Mouse (Mus musculus) embryo, embryonic 11 days (tissue): ENCODE data around the gene Det1.
A peak's percentile ranks its signal among the peaks of the same experiment; 100 is the strongest.

Source experiments
- DNase-seq: peaks from one replicate; pipeline ENCODE4 v3.0.0-alpha.2; 2015

The Det1 gene

DNA sequence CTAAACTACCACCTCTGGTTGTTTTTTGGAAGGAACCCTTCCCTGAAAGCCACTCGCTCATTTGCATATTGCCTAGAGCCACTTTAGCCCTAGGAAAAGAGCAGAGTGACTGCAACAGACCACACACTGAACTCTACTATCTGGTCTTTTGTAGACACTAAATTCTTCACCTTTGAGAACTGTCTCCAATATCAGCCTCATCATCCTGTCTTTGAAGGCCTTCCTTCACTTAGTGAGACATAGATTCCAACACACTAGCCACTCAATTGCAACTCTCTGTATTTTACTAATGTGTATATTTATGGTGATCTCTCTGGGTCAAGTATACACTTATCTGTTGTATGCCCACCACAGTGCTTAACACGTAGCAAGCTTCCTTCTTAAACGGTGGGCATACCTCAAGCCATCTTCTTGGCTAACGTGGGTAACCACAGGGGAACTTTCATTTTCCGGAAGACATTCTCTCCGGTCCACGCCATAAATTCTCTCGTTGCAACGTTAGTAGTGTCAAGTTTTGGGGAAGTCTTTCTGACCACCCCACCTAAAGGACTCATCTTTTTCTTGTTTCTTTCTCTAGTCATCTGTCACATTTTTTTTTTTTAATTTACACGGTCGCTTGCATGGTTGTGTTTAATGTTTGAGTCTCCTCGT, 872 bp downstream of the Det1 start:
- DNase-seq = peak; percentile 2

DNA sequence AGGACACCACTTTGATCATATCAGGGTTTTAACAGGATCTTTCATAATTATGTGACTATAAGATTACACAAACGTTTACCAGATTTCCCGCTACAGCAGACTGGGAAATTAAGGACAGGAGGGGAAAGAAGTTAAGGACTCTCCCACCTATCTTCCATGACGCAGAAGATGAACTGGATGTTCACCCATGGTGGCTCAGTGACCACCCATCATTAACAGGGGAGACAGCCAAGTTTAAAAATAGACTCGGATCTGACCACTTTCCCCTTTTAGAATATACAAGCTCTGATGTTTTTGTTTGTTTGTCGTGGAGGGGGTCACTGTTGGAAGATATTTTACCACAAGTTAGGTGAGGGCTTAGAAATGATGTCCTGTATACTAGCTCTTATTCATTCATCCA, 5.5 kb downstream of the Det1 start:
- no peak for DNase-seq

- no peak for DNase-seq
Measured at GRCm38 (mm10) chr7:78837250-78837649, 9.8 kb downstream of the Det1 start.

DNA sequence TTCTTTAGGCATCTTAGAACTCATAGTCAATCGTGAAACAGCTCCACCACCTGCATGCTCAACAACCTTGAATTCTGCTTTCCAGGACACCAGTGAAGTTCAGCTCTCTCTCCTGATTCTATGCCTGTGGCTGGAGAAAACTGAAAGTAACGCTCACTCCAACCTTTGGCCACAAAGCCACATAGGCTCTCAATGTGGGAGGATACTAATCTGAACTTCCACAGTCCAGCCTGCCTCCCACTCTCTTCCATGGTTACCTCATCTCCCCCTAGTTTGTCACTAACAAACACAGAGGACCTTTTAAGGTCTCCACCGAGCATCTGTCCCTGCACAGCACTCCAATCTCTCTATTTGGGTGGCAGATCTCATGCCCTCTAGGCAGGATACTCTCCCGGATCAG, 11.4 kb downstream of the Det1 start:
- DNase-seq = no peak

DNA sequence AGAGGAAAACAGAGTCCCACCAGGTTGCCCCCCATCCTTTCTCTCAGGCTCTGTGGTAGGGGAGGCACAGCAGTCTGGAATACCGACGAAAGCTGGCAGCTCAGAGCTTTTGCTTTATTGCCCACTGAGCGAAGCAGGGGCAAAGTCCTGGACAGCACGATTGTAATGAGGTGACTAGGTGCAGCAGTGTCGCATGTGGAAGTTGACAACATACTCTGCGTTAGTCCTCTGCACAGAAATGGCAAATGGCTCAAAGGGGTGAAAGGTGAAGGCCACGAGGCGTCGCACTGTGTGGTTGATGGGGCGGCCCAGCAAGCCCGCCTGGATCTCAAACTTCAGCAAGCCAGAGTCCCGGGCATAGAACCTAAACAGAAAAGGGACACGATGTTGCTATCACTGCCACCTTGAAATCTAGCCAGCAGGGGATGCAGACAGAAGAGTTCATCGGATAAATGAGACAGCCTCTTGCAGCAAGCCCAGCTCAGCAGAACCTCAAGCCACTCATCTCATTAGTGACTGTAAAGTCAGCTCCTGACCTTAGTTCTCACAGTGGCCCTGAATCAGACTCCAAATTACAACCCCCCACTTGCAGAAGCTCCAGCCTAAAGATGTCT, 19.2 kb downstream of the Det1 start:
- DNase-seq = no peak

DNA sequence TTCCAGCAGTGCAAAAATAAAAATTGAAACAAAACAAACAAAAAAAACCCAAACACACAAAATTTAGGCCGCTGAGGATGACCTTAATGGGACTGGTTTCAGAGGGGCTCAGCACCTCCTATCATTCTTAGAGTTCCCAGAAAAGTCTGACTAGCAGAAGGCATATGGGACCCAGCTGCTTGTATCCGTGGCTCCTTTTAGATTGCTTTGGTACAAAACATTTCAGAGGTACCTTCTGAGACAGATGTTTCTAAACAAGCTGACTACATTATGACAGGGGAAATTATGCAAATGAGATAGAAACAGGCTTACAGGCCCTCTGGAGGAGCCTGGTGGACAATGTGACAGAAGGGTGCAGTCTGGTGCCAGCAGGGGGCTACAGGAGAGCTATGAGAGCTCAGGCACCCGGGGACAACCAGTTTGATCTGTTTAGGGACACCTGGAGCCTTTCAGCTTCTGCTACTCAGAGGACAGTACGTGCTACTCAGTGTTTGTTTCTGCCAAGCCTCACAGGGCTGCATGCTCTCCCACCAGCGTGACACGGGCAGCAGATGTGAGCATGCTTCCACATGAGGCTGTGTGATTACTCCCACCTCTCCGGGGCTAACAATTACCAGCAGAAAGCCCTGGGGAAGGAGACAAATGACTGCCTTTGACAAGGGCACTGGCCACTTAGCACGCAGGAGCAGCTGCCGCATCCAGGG, 20.2 kb downstream of the Det1 start:
- peak; percentile 42 for DNase-seq

- no peak for DNase-seq
Measured at GRCm38 (mm10) chr7:78818336-78818735, 28.7 kb downstream of the Det1 start.

DNA sequence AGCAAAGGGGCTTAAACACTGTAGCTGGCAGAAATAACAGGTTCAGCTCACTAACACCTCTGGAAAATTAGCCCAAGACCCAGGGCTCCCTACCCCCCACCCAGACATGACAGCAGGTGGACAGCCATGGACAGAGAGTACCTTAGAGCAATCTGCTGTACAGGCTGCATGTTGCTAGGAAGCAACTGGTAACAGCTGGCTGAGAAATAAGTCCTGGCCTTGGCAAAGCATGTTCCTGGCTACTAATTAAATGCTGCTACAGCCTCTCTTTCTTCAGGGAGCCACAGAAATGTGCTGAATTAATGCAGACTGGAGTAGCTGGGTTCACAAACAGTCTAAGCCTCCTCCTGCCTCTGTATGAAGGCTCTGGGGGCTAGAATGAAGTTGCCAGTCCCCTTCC, 32.3 kb downstream of the Det1 start:
- DNase-seq = no peak

DNA sequence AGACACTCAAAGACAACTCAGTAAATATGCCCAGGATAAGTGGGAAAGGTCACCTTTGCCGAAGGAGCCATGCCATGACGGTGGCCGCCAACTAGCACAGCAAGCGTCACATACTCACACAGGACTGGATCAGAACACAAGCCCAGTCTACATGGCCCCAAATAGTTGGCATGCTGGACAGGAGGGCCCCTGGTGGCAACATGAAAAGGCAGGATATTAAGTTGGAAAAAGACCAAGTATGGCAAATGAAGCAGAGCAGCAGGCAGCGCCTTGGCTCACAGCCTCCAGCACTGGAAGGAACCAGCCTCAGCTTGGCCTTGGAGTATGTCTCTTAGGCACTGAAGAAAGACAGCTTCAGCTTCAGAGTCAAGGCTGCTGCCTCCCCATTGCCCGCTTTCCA, 33.3 kb downstream of the Det1 start:
- no peak for DNase-seq

DNA sequence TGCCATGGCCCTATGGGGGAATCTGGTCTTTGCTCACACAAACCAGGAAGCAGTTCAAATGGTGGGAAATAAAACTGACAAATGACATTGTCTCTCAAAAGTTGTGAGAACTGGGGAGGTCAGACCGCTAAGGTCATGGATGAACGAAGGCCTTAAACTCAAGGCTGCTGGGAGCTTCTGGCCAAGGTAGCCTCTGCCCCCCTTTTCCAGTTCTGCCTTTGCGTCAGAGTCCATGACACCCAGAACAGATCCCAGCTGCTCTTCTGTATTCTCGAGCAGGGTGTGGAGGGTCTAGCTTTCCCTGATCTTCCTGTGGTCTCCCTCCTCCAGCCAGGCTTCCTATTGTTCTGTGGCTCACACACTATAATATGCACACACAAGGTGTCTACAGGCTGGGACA, 39.9 kb downstream of the Det1 start:
- DNase-seq = no peak

DNA sequence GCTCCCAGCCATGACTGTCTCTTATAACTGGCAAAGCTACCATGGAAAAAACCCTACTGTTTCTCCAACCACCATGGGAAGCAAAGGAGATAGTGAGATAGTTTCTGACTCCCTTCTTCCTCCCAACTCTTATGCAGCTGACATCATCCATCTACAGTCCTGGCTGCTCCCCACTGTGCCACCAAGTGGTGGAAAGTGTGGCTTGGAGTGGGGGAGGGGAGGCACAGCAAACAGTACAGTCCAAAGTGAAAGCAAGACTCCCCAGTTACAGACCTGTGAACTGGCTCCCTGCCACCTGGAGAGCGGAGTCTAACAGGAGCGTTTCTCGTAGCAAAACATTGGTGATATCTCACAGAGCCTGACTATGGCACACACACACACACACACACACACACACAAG, 43.2 kb downstream of the Det1 start:
- DNase-seq = no peak

DNA sequence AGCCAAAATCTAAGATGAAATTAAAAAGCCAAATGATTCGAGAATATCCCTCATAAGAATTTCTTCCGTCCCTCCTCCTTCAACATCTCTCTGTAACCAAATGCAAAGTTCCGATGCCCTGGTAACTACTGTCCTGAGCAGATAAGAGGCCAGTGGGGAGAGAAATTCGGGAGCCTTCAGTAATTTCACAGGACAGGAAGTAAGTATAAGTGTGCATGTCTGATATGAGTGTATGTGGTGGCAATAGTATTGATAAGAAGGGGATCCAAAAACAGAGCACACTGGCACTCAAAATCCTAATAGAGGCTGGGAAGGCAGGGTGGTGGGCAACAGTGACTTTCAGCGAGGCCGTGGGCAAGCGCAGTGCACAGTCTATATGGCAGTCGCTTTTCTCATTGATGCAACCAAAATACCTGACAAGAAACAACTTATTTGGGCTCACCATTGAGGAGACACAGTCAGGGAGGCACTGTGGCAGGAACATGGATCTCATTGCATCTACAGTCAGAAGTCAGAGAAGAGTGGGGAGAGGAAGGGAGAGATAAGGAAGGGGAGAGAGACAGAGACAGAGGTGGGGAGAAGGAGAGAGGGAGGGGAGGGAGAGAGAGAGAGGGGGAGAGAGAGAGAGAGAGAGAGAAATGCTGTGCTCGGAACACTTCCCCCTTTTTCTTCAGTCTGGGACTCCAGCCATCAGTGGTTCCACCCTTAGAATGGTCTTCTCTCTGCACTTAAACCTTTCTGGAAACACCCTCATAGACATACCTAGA, 47.1 kb downstream of the Det1 start:
- DNase-seq = no peak

DNA sequence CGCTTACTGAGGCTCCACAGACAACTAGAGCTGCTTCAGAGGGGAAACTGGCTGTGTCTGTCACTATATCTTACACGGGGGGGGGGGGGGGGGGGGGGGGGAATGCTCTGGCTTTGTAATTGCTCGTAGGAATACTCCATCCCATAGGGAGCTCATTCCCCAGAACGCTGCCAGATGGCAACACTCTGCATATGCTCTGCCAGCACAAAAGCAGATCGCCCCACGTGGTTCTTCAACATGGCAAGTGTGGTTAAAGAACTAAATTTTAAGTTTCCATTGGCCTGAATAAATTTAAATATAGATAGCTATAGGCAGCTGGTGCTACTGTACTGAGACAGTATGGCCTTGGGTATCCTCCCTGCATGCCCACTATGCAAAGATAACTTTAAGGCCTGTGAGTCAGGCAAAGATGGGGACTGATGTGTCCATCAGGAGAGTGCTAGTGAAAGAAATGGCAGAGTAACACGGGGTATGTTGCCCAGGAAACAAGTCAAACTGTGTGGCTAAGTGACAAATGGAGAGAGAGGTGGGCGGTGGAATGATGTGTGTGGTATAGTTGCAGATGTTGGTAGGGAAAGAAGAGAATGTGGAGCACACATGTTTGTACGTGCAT, 49.1 kb downstream of the Det1 start:
- DNase-seq = no peak

GRCm38 (mm10) chr7:78796624-78797023, 50.4 kb downstream of the Det1 start:
- DNase-seq = no peak

DNA sequence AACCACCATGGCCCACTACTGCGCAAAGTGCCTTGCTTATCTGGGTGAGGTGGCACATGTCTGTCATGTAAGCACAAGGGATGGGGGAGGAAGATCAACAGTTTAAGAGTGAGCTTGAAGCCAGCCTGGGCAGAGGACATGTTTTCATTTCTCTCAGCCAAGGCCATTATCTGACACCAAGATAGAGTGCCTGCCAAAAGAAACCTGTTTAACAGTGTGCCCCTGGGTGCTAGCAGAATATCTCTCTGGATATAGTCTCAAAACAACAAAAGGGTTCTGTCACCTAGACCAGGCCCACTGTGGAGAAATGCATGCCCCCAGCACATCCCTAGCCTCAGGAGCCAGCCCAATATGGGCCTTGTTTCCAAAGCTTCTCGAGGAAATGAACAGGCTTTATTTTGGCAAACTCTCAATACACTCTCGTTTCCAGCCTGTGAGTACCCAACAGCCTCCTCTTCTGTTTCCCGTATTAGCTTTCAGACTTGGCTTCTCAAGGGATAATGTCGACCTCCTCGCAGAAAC, 52.4 kb downstream of the Det1 start:
- no peak for DNase-seq

DNA sequence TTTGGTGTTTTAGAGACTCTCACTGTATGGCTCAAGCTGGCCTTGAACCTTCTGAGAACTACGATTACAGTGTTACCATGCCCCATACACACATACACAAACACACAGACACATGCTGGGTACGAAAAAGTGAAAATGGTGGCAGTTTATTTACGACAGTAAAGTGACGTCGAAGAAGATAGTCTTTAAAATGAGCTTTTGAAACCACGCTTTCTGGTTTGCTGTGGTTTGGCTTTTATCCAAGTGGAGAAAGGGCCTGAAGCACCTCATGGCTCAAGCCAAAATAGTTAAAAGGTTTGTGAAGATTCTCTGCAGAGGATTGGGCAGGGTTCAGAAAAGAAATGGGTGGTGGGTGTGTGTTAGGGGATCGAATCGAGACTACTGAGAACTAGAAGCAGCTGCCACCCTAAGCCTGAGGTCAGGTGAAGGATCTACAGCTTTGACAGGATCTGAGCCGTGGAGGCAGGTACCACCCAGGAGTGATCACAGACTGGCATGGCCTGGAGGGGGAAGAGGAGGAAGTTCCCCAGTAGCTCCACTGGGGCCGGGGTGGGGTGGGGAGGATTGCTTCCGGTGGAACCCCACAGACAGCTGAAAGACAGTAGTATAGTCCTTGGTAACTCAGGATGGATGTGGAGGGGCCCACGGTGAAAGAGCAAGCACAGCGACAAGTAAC, 53.0 kb downstream of the Det1 start:
- DNase-seq = no peak

- DNase-seq = peak; percentile 76
Measured at GRCm38 (mm10) chr7:78791359-78792222, 55.5 kb downstream of the Det1 start.

- no peak for DNase-seq
Measured at GRCm38 (mm10) chr7:78787793-78788380, 59.2 kb downstream of the Det1 start.

- no peak for DNase-seq
Measured at GRCm38 (mm10) chr7:78785906-78786305, 61.2 kb downstream of the Det1 start.

DNA sequence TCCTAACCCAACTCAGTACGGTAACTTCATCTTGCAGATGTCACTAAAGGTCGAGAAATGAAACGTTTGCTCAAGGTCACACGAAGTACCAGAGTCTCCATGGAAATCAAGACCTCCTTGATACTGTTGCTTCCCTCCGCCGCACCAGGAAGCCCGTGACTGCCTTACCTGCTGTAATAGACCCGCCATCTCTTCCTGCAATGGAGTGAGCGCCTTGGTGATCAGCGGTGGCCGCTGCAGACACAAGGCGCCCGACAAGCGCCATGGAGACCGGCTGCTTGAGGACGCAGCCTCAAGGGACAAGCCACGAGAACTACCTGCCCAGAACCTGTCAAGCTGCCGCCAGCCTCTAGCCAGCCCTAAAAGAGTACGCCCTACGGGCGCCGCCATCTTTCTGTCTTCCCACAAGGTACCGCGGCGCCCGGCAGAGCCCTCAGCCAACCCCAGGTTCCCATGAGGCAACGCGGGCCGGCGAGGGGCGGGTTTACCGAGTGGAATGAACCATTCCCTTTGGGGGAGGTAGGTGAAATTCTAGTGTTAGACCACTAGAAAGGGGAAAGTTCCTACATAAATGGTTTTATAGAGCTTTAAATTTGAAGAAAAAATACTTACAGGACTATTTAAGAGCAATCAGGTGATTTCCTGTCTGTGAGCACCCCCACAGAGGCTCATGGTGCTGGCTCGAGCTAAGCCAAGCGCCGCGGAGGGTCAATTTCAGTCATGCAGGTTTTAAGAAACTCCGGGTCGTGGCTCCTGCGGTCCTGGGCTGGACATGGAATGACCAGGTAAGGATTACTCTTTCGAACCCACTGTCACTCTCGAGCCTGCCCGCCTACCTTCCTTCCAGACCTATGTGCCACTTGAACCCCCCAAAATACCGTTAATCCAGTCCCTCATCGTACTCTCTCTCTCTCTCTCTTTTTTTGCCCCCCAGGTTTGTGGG, 64.2 kb downstream of the Det1 start, which contains the start of the genes Mrps11 and Mrpl46:
Gene Mrps11 (plus strand): TSS at position 481 of the 943 bp plus-strand sequence.
Gene Mrpl46 (minus strand): TSS at position 893 of the 943 bp plus-strand sequence.
- DNase-seq = peak; percentile 95
